Mouse (Mus musculus) C2C12 (cell line): ENCODE data around the gene Il4i1. TPM values are rescaled to one million over a fixed set of nuclear protein-coding genes. Genes with fewer than 3 reads are reported as not detected.

Source experiments
- H3K27me3 ChIP-seq: one replicate; pipeline ENCODE4 v1.6.1; 2011; ENCODE audit not compliant: control insufficient read depth, insufficient read depth, insufficient read length
- H3K36me3 ChIP-seq: one replicate; pipeline ENCODE4 v1.6.1; 2011; ENCODE audit not compliant: control insufficient read depth, insufficient read depth
- H3K4me3 ChIP-seq: one replicate; pipeline ENCODE4 v1.5.1; 2011; ENCODE audit warnings: mild to moderate bottlenecking, control low read depth; ENCODE audit not compliant: poor library complexity, insufficient read depth, severe bottlenecking
- H3K79me2 ChIP-seq: one replicate; pipeline ENCODE4 v1.6.1; 2011; ENCODE audit not compliant: control insufficient read depth, insufficient read depth
- H3K79me3 ChIP-seq: one replicate; pipeline ENCODE4 v1.6.1; 2011; ENCODE audit warnings: low read depth, control low read depth
- H3ac ChIP-seq: one replicate; pipeline ENCODE3; 2011; ENCODE audit warnings: low read depth; ENCODE audit not compliant: control insufficient read depth, insufficient read length
- CEBPB ChIP-seq: IDR thresholded peaks from one replicate; pipeline ENCODE4 v1.6.1; 2011; ENCODE audit warnings: low read depth, mild to moderate bottlenecking, control low read depth, moderate library complexity
- CTCF ChIP-seq: IDR thresholded peaks from one replicate; pipeline ENCODE4 v1.5.1; 2011; ENCODE audit not compliant: control insufficient read depth, insufficient read depth, insufficient read length
- FOSL1 ChIP-seq: IDR thresholded peaks from one replicate; pipeline ENCODE4 v1.8.0; 2011; ENCODE audit warnings: mild to moderate bottlenecking, low read length; ENCODE audit not compliant: poor library complexity, insufficient read depth, severe bottlenecking
- MAX ChIP-seq: IDR thresholded peaks from one replicate; pipeline ENCODE4 v1.6.1; 2011; ENCODE audit warnings: mild to moderate bottlenecking, control low read depth
- MYOD1 ChIP-seq: IDR thresholded peaks from one replicate; pipeline ENCODE4 v1.6.1; 2011; ENCODE audit warnings: low read depth; ENCODE audit not compliant: control insufficient read depth, insufficient read length
- MYOG ChIP-seq: IDR thresholded peaks from one replicate; pipeline ENCODE4 v1.6.1; 2011; ENCODE audit not compliant: control insufficient read depth, insufficient read length; ENCODE audit errors: extremely low read depth
- USF1 ChIP-seq: IDR thresholded peaks from one replicate; pipeline ENCODE4 v1.6.1; 2011; ENCODE audit warnings: low read depth, mild to moderate bottlenecking, control low read depth, moderate library complexity
- polyA plus RNA-seq: library from polyadenylated mRNA; unstranded; fragments of >200 nt; fragmentation: generic; extraction: Trizol; gene quantifications from one replicate; pipeline ENCODE4 v1.2.1, GENCODE M21; 2012; ENCODE audit warnings: missing spikeins

Il4i1 gene
- polyA plus RNA-seq, 1 experiment: 0.63 TPM

DNA sequence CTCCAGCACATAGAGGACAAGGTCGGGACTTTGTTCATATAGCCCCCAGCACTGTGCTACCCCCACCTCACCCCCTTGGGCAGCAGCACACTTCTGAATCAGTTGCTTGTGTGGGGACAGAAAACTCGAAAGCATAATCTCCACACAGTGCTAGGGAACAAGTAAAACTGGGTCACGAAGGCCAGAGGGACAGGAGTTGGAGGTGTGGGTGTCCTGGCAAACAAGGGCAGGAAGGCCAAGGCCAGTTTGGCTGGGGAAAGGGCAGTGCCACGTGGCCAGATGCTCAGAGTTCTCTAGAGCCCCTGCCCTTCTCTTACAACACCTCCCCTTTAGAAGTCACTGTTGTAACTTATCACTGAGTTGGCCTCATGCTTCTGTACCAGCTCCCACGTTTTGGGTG is 3.7 kb downstream of the Il4i1 start:
- Histone ChIP-seq H3K79me2 (peaks cover 90% of the 10 kb centered on the region), H3K27me3 (no peaks in the 10 kb centered on the region), H3K4me3 (no peak overlapping the region), H3K79me3 (peaks cover 81% of the 10 kb centered on the region), H3ac (no peak overlapping the region), H3K36me3 (peaks cover 32% of the 10 kb centered on the region)
- no peak for TF ChIP-seq FOSL1
- peak; percentile 4 for TF ChIP-seq USF1

- no peak overlapping the region for H3ac ChIP-seq
- no peak for TF ChIP-seq CTCF
- TF ChIP-seq MYOD1: no peak
- TF ChIP-seq FOSL1: no peak
- no peak for TF ChIP-seq USF1
- TF ChIP-seq MYOG: no peak
- no peak for TF ChIP-seq CEBPB
- TF ChIP-seq MAX: no peak
- H3K36me3 ChIP-seq: peaks cover 37% of the 10 kb centered on the region
- H3K79me2 ChIP-seq: peaks cover 92% of the 10 kb centered on the region
- peaks cover 88% of the 10 kb centered on the region for H3K79me3 ChIP-seq
- no peaks in the 10 kb centered on the region for H3K27me3 ChIP-seq
- H3K4me3 ChIP-seq: no peak overlapping the region
These were observed 4.3 kb downstream of the Il4i1 start for GRCm38 (mm10) chr7:44820525-44820924.

- Histone ChIP-seq H3K27me3 (no peaks in the 10 kb centered on the region), H3K79me3 (peaks cover 96% of the 10 kb centered on the region), H3K79me2 (peaks cover 100% of the 10 kb centered on the region), H3K36me3 (peaks cover 39% of the 10 kb centered on the region), H3ac (no peak overlapping the region), H3K4me3 (no peak overlapping the region)
- TF ChIP-seq FOSL1: no peak
- TF ChIP-seq MYOG: no peak
- no peak for TF ChIP-seq CEBPB
- TF ChIP-seq MYOD1: no peak
- TF ChIP-seq USF1: no peak
- TF ChIP-seq CTCF: no peak
- no peak for TF ChIP-seq MAX
These were observed 5.7 kb downstream of the Il4i1 start for GRCm38 (mm10) chr7:44821666-44822448.

- peaks cover 100% of the 10 kb centered on the region for H3K79me2 ChIP-seq
- TF ChIP-seq MYOD1 (no peak), USF1 (no peak), CEBPB (no peak), MYOG (no peak), FOSL1 (no peak), CTCF (no peak), MAX (no peak)
- no peak overlapping the region for H3K4me3 ChIP-seq
- H3K36me3 ChIP-seq: peaks cover 43% of the 10 kb centered on the region
- H3ac ChIP-seq: no peak overlapping the region
- peaks cover 96% of the 10 kb centered on the region for H3K79me3 ChIP-seq
- no peaks in the 10 kb centered on the region for H3K27me3 ChIP-seq
These were observed 7.2 kb downstream of the Il4i1 start for GRCm38 (mm10) chr7:44823409-44823808.

DNA sequence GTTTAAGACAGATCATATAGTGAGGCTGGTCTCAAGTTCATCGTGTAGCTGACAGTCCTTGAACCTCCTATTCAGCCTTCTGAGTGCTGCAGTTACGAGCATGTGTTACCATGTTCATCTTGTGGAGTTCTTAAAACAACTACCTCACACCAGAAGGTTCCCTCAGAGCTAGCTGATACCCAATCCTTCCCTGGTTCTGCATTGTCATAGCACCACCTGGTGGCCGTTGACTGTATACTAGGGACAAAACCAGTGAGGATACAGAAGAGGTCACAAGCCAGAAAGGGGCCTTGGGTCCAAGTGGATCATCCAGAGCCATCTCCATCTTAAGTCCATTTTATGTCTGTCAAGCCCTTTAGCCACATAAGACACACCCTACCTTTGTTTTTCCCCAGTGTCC is 8.7 kb downstream of the Il4i1 start:
- peaks cover 100% of the 10 kb centered on the region for H3K79me2 ChIP-seq
- H3ac ChIP-seq: no peak overlapping the region
- no peak overlapping the region for H3K4me3 ChIP-seq
- peak; percentile 22 for TF ChIP-seq CTCF
- no peak for TF ChIP-seq CEBPB
- H3K79me3 ChIP-seq: peaks cover 91% of the 10 kb centered on the region
- no peaks in the 10 kb centered on the region for H3K27me3 ChIP-seq
- peaks cover 36% of the 10 kb centered on the region for H3K36me3 ChIP-seq

DNA sequence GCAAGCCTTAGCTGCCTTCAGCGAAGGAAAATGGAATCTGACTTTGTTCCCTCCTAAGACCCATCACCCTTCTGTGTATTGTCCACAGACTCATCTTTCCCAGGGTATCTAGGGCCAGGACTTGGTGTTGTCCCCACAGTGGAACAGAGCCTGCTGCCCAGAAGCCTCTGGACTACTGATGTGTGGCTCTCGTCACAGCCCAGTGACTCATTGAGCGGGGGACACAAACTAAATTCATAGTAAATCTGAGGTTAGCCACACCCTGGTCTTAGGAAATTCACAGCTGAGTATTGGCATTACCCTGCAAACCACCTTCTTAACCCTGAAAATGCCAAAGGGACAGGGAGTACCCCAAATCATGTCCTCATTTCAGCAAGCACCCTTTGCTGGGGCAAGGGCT is 10.6 kb downstream of the Il4i1 start:
- Histone ChIP-seq H3K27me3 (no peaks in the 10 kb centered on the region), H3K4me3 (no peak overlapping the region), H3ac (no peak overlapping the region), H3K36me3 (peaks cover 45% of the 10 kb centered on the region), H3K79me3 (peaks cover 82% of the 10 kb centered on the region), H3K79me2 (peaks cover 94% of the 10 kb centered on the region)
- TF ChIP-seq FOSL1: no peak
- peak; percentile 12 for TF ChIP-seq CEBPB
